Mouse (Mus musculus): ENCODE data around the gene Art2b. TPM values are rescaled to one million over a fixed set of nuclear protein-coding genes. Genes with fewer than 3 reads are reported as not detected.
"Not testable (repeated sequence)": the region's sequence is repeated elsewhere in the genome, so short reads cannot be mapped to it uniquely, and the experiment has no call there.

The Art2b gene
- polyA plus RNA-seq, 1 experiment from 2014 or later = not detected

DNA sequence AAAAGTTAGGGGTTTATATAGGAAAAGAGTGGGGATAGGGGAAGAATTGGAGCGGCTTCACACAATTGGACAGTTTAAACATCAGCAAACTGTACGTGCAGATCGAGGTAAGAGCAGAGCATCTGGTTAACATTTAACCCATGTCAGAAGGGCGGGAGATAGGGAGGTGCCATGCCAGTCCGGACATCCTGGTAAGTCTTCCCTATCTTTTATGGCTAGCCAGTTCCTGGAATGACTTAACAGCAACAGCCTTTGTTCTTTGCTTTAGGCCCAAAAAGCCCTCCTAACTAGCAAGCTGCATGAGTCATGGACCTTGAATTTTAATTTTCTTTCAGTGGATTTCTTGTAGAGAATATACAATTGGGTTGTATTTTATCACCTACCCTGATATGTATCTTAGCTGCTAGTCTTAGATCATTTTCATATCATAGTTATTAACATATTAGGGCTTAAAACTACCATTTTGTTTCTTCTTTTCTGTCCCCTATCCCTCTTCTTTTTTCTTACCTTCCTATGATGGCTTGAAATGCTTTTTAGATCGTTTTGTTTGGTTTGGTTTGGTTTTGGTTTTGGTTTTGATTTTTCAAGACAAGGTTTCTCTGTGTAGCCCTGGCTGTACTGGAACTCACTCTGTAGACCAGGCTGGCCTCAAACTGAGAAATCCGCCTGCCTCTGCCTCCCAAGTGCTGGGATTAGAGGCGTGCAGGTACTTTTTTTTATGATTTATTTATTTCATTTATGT, 27.6 kb upstream of the Art2b start:
- not testable (repeated sequence) for H3K4me1 ChIP-seq, H3K4me3 ChIP-seq
- WGBS = 78% methylated on average over 8 of the region's 8 CpGs

DNA sequence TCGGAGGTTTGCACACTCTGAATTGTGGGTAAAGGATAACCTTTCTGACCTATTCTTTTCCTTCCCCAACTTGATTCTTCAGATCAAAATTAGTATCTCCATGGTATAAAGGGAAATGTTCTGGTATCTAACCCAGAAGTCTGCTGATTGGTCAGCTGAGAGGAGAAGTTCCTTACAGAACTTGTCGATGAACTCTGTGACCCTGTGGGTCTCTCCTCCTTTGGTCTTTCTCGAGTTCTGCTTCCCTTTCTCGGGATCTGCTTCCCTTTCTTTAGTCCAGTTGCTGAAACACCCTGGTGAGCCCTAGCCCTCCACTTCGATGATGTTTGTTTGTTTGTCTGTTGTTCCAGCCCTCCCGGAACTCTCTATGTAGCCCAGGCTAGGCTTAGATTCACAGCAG, 22.4 kb upstream of the Art2b start:
- ATAC-seq (ENCODE audit: insufficient number of reproducible peaks, insufficient read depth, low FRiP score, low TSS enrichment, low read depth) = no peak
- no peak overlapping the region for H3K4me3 ChIP-seq
- no peaks in the 10 kb centered on the region for H3K36me3 ChIP-seq

More for the DNA sequence above, 27.6 kb upstream of the Art2b start:
- not testable (repeated sequence) for H3K9ac ChIP-seq; H3K9me3 ChIP-seq; H3K27me3 ChIP-seq; H3K4me2 ChIP-seq; H3K27ac ChIP-seq; H3K36me3 ChIP-seq; ATAC-seq (ENCODE audit: insufficient number of reproducible peaks, insufficient read depth, low FRiP score, low TSS enrichment, low read depth)

DNA sequence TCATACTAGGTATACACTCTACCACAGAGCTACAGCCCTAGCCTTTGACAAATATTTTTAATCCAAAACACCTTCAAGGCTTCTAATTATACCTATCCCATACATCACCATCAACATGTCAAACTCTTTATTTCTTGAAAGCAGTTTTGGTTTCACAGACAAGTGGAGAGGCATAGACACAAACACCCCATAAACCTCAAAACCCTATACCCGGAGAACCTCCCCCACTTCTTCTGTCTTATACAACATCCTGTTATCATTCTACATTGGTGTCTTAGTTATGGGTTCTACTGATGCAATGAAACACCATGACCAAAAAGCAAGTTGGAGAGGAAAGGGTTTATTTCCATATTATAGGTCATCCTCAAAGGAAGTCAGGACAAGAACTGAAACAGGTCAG, 15.0 kb upstream of the Art2b start:
- no peak overlapping the region for H3K4me2 ChIP-seq
- H3K4me1 ChIP-seq = no peaks in the 10 kb centered on the region
- no peak overlapping the region for H3K9ac ChIP-seq
- WGBS = 89% methylated on average over 1 of the region's 1 CpGs
- no peaks in the 10 kb centered on the region for H3K9me3 ChIP-seq
- no peak overlapping the region for H3K27ac ChIP-seq
- H3K27me3 ChIP-seq = no peaks in the 10 kb centered on the region
- ATAC-seq (ENCODE audit: insufficient number of reproducible peaks, insufficient read depth, low FRiP score, low TSS enrichment, low read depth) = no peak
- H3K4me3 ChIP-seq = no peak overlapping the region
- no peaks in the 10 kb centered on the region for H3K36me3 ChIP-seq

More for the DNA sequence above, 22.4 kb upstream of the Art2b start:
- Histone ChIP-seq H3K9me3 (no peaks in the 10 kb centered on the region), H3K9ac (no peak overlapping the region), H3K4me1 (no peaks in the 10 kb centered on the region), H3K27ac (no peak overlapping the region), H3K4me2 (no peak overlapping the region), H3K27me3 (no peaks in the 10 kb centered on the region)
- 73% methylated on average over 6 of the region's 6 CpGs for WGBS

DNA sequence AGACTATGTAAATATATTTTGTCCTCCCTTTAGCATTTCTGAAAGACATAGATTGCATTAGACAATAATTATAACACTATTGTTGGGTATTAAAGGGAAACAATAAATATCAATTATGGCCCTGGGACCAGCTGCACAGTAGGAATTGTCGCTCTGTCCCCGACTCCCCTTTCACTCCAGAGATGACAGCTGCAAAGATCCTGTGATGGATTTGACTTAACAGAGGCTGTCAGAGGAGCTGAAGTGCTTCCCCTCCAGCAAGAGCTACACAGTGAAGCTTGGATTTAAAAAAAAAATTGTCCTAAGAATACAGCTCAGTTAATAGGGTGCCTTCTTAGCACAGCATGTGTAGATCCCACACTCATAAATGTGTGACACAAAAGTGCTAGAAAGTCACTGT, 13.1 kb upstream of the Art2b start:
- no peaks in the 10 kb centered on the region for H3K27me3 ChIP-seq
- no peak for ATAC-seq (ENCODE audit: insufficient number of reproducible peaks, insufficient read depth, low FRiP score, low TSS enrichment, low read depth)
- 58% methylated on average over 2 of the region's 2 CpGs for WGBS

DNA sequence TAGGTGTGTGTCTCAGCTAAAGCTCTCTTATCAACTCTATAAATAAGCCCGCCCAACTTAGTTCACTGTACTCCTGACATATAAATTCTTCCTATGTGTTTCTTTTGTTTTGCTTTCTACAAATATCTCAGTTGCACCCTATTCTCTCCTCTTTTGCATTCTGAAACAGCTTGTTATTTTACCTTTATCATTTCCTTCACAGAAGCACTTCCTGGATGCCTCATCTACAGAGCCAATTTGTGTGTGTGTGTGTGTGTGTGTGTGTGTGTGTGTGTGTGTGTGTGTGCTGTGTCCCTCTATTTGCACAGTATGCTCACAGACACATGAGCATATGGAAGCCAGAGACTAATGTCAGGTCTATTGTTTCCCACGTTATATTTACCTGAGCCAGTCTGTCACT, 9.6 kb upstream of the Art2b start:
- 78% methylated on average over 2 of the region's 2 CpGs for WGBS
- Histone ChIP-seq H3K27me3 (no peaks in the 10 kb centered on the region), H3K9ac (no peak overlapping the region), H3K36me3 (no peaks in the 10 kb centered on the region), H3K4me1 (no peaks in the 10 kb centered on the region), H3K4me2 (no peak overlapping the region), H3K4me3 (no peak overlapping the region), H3K9me3 (peaks cover 4% of the 10 kb centered on the region; the same call in 1 of the 2 replicates), H3K27ac (no peak overlapping the region)
- no peak for ATAC-seq (ENCODE audit: insufficient number of reproducible peaks, insufficient read depth, low FRiP score, low TSS enrichment, low read depth)

More for the DNA sequence above, 13.1 kb upstream of the Art2b start:
- Histone ChIP-seq H3K36me3 (no peaks in the 10 kb centered on the region), H3K4me1 (no peaks in the 10 kb centered on the region), H3K27ac (no peak overlapping the region), H3K4me3 (no peak overlapping the region), H3K9ac (no peak overlapping the region), H3K9me3 (no peaks in the 10 kb centered on the region), H3K4me2 (no peak overlapping the region)

DNA sequence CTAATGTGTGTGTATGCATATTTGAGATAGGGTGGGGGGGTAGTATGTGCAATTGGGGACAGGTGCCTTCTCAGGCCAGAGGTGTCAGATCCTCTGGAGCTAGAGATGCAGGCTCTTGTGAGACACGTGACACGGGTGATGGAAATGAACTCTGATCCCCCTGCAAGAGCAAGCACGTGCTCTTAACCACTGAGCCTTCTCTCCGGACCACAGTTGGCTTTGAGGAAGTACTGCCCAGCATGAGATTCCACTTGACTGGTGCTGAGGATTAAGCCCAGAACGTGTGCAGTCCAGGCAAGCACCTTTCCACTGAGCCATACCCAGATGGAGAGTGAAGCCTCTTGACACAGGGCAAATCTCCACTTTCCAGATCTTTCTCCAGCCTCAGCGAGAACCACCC, 1.1 kb downstream of the Art2b start:
- H3K27ac ChIP-seq, H3K36me3 ChIP-seq: not testable (repeated sequence)

DNA sequence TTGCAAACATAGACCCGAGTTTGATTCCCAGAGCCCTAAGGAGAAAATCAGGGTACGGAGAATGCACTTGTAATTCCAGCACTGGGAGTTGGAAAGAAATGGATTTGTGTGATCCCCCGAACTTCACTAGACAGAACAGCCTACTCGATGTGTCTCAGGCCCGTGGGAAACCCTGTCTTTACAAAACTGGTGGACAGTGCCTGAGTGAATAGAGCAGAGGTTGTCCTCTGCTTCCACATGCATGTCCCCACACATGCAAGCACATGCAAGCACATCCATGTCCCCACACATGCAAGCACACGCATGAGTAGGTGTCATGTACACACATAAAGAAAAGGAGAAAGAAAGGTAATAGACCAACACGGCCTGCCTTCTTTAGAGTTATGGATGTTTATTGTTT, 3.4 kb downstream of the Art2b start:
- no peak for ATAC-seq (ENCODE audit: insufficient number of reproducible peaks, insufficient read depth, low FRiP score, low TSS enrichment, low read depth)
- Histone ChIP-seq H3K4me3 (no peak overlapping the region), H3K4me1 (no peaks in the 10 kb centered on the region), H3K27ac (no peak overlapping the region), H3K9me3 (no peaks in the 10 kb centered on the region), H3K36me3 (no peaks in the 10 kb centered on the region), H3K4me2 (no peak overlapping the region), H3K27me3 (no peaks in the 10 kb centered on the region; the same call in 1 of the 2 replicates), H3K9ac (no peak overlapping the region)
- 83% methylated on average over 7 of the region's 7 CpGs for WGBS

More for the DNA sequence above, 1.1 kb downstream of the Art2b start:
- H3K9me3 ChIP-seq; H3K4me2 ChIP-seq; ATAC-seq (ENCODE audit: insufficient number of reproducible peaks, insufficient read depth, low FRiP score, low TSS enrichment, low read depth); H3K9ac ChIP-seq; H3K4me1 ChIP-seq; H3K4me3 ChIP-seq; H3K27me3 ChIP-seq: not testable (repeated sequence)
- 55% methylated on average over 6 of the region's 6 CpGs for WGBS

DNA sequence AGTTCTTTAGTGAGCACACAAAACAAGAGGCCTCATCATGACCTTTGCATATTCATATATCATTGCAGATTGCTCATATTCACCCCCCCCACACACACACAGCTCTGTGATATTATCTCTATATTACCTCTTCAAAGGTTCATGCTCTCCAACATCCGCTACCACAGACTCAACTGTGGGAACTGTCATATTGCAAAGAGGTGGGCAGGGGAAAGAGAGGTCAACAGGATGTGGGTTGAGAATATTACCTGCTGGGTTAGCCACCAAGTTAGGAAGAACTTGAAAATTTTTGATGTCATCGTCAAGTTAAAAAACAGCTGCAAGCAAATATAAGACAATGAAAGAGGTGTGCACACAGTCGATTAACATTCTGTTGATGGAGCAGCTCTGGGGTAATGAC, 4.5 kb downstream of the Art2b start:
- ATAC-seq (ENCODE audit: insufficient number of reproducible peaks, insufficient read depth, low FRiP score, low TSS enrichment, low read depth); H3K27me3 ChIP-seq; H3K36me3 ChIP-seq; H3K9ac ChIP-seq; H3K27ac ChIP-seq; H3K9me3 ChIP-seq; H3K4me1 ChIP-seq; H3K4me3 ChIP-seq; H3K4me2 ChIP-seq: not testable (repeated sequence)
- 91% methylated on average over 3 of the region's 3 CpGs for WGBS

DNA sequence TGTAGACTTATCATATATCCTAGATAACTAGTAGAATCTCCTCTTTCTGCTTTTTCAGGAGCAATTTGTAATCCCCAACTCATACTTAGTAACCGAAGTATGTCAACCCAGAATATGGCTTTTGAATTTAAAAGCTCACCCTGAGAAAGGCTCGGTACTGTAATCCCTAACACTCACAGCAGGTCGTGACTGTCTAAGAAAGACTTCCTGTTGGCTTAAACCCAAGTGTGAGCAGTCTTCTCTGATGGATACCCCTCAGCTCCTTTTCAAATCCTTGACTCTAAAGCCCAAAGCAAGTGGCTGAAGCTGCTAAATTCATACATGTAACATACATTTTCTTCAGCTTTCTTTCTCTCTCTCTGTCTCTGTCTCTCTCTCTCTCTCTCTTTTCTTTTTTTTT, 11.0 kb downstream of the Art2b start:
- Histone ChIP-seq H3K9ac (no peak overlapping the region), H3K4me3 (no peak overlapping the region), H3K4me1 (no peaks in the 10 kb centered on the region), H3K36me3 (no peaks in the 10 kb centered on the region), H3K4me2 (no peak overlapping the region), H3K27ac (no peak overlapping the region), H3K27me3 (no peaks in the 10 kb centered on the region; the same call in 1 of the 2 replicates), H3K9me3 (no peaks in the 10 kb centered on the region)
- no peak for ATAC-seq (ENCODE audit: insufficient number of reproducible peaks, insufficient read depth, low FRiP score, low TSS enrichment, low read depth)
- 64% methylated on average over 3 of the region's 3 CpGs for WGBS

DNA sequence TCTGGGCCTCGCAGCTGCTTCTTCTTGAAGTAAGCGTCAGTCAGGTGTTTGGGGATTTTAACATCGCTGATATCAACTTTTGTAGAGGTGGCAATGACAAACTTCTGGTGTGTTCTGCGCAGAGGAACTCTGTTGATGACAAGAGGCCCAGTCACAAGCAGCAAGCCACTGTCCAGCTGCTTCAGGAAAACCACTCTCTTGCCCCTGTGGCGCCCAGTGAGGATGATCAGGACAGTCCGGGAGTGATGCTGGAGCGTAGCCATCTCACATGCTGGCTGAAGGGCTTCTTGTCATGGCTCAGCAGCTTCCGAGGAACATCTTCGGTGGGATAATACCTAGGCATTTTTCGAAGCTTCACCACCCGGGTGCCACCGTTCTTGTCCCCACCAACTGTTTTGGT, 11.8 kb downstream of the Art2b start:
- 91% methylated on average over 12 of the region's 12 CpGs for WGBS

DNA sequence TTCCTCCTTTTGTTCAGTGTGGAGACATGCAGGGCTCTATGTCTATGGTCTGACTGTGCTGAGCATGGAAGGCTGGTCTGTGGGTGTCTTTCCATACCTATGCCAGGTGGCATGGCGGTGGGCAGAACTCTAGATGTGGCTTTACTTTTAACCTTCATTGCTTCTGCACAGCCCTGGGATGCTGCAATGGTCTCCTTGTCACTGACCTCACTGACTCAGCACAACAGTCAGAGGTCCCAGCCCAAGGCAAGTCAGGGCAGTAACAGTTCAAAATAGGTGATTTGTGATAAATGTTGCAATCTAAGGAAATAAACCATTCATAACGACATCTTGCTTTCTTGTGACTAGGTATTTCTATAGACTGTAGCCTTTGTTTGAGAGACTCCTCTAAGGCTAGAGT, 21.3 kb downstream of the Art2b start:
- Histone ChIP-seq H3K9ac (no peak overlapping the region), H3K4me3 (no peak overlapping the region), H3K27me3 (no peaks in the 10 kb centered on the region), H3K36me3 (no peaks in the 10 kb centered on the region), H3K4me2 (no peak overlapping the region), H3K4me1 (no peaks in the 10 kb centered on the region), H3K9me3 (no peaks in the 10 kb centered on the region), H3K27ac (no peak overlapping the region)
- ATAC-seq (ENCODE audit: insufficient number of reproducible peaks, insufficient read depth, low FRiP score, low TSS enrichment, low read depth) = no peak
- 92% methylated on average over 2 of the region's 2 CpGs for WGBS

More for the DNA sequence above, 11.8 kb downstream of the Art2b start:
- not testable (repeated sequence) for H3K9ac ChIP-seq; H3K9me3 ChIP-seq; H3K4me2 ChIP-seq; H3K4me3 ChIP-seq; H3K27ac ChIP-seq; H3K27me3 ChIP-seq; H3K36me3 ChIP-seq; H3K4me1 ChIP-seq; ATAC-seq (ENCODE audit: insufficient number of reproducible peaks, insufficient read depth, low FRiP score, low TSS enrichment, low read depth)

DNA sequence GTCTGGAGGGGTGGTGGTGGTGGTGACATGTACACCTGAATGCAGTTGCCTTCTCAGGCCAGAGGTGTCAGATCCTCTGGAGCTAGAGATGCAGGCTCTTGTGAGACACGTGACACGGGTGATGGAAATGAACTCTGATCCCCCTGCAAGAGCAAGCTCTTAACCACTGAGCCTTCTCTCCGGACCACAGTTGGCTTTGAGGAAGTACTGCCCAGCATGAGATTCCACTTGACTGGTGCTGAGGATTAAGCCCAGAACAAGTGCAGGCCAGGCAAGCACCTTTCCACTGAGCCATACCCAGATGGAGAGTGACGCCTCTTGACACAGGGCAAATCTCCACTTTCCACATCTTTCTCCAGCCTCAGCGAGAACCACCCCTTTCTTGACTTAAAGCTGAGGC, 26.0 kb downstream of the Art2b start:
- not testable (repeated sequence) for H3K27ac ChIP-seq; H3K27me3 ChIP-seq; H3K4me3 ChIP-seq; ATAC-seq (ENCODE audit: insufficient number of reproducible peaks, insufficient read depth, low FRiP score, low TSS enrichment, low read depth); H3K9ac ChIP-seq; H3K4me2 ChIP-seq; H3K36me3 ChIP-seq; H3K4me1 ChIP-seq; H3K9me3 ChIP-seq
- WGBS = 72% methylated on average over 5 of the region's 5 CpGs

Measured in embryonic facial prominence, embryonic 13.5 days (tissue).